Mouse (Mus musculus): ENCODE measurements around the gene Coa5.
A peak's percentile ranks its signal among the peaks of the same experiment; 100 is the strongest.

Gene Coa5

DNA sequence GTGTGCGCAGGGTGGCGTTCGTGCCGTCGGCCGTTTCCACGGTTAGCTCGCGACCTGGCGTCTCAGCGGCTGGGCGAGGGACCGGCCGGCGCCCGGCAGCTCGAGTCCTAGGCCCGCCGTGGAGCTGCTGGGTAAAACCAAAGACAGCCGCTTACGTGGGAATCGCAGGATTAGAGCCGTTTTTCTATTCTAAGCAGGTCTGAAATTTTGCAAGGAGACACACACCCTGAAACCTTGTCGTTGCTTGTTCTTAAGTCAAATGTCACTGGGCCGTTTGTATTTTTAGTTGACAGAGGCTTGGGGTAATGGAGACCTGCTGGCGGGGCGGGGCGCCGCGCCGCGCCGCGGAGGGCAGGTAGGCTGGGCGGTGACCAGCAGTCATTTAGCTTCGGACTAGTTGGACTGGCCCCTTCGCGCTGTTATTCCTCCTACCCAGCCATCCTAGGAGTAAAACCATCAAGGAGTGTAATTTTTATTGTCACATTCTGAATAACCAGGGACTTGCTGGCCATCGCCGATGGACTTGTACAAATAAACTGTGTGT lies 466 bp upstream of the Coa5 start:
- DNase-seq (ENCODE audit: extremely low spot score, low read depth, low spot score): no peak

DNA sequence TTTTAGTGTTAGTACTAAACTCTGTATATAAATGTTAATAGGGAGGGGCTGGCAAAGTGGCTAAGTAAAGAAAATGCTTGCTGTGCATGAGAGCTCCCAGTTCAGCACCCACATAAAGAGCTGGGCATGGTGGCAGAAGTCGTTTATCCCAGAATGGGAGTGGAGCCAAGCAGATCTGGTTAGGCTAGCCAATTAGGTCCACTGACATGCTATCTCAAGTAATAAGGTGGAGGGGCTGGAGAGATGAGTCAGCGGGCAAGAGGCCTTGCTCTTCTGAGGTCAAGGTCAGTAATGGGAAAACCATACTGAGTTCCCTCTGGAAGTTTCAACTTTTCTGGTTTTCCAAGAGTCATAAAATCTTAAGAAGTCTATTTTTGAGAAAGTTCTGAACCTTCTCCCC lies 992 bp downstream of the Coa5 start:
- no peak for DNase-seq (ENCODE audit: extremely low spot score, low read depth, low spot score)

DNA sequence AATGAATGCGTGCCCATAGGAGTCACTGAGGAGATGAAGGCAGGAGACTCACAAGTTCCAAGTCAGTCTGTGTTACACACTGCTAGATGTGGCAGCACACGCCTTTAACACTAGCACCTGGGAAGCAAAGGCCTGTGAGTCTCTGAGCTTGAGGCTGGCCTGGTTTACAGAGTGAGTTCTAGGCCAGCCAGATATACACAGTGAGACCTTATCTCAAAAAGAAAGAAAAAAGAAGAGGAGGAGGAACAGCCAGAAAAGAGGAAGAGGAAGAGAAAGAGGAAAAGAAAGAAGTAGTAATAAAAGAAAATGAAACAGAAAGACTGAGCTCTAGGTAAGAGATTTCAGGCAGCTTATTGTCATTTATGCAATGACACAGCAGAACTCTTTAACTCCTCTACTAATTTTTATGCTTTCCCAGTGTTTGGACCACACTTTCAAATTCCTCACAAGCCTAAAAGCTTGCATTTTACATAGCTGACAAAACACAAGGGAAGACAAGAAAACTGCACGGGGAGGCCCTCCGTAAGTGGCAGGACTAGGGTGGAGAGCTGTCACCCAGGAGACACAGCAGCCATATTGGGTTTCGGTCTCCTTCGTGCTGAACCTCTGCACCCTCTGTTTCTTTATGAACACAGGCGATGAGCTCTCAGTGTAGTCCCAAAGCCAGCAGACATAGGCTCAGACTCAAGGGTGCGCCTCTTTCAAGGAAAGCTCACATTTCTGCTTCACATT lies 2.6 kb downstream of the Coa5 start:
- DNase-seq (ENCODE audit: extremely low spot score, low read depth, low spot score): no peak

DNA sequence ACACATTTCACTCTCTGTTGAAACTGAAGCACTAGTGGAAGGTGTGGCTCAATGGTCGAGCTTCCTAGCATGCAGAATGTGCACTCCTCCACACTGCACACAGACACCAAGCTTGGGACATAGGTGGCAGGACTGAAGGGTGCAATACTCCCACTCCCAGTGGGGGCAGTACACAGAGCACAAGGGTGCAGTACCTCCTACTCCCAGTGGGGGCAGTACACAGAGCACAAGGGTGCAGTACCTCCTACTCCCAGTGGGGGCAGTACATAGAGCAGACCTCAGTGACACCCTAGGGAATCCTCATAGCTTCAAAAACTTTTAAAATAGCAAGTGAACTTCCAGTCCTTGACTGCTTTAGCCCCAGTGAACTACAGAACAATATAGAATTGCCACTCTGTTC lies 10.5 kb downstream of the Coa5 start:
- DNase-seq (ENCODE audit: extremely low spot score, low read depth, low spot score): no peak

DNA sequence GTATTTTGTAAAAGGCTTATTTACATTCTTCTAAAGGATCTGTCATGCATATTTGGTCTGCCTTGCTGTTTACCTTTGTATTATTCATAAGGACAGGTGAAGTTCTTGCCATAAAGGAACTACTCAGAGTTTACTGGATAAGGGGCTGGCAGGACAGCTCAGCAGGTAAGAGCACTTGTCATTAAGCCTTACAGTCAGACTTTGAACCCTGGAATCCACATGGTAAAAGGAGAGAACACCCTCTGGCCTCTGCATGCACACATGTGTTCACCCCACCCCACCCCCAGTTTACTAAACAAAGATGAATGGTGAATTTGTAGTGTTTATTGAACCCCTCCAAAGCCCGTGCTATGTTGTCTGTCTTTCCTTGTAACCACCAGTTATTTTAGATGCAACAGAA lies 14.5 kb downstream of the Coa5 start:
- no peak for DNase-seq (ENCODE audit: extremely low spot score, low read depth, low spot score)

DNA sequence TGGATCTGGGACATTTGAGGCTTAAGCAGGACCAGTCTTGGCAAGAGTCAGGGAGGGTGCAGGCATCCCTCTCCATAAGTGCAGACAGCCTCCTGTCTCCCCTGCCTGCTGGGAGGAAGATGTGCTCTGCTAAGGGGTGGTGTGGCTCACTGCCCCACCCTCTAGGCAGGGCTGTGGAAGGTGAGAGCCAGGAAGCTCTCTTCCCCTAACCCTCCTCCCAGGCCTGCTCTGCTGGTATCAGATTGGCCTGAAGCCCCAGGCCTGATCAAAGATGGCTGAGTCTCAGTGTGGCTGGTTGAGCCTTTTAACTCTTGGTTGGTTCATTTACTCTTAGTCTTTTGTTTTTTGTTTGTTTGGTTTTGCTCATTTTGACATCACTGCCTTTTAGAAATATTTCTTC lies 20.3 kb downstream of the Coa5 start:
- no peak for DNase-seq (ENCODE audit: extremely low spot score, low read depth, low spot score)

DNA sequence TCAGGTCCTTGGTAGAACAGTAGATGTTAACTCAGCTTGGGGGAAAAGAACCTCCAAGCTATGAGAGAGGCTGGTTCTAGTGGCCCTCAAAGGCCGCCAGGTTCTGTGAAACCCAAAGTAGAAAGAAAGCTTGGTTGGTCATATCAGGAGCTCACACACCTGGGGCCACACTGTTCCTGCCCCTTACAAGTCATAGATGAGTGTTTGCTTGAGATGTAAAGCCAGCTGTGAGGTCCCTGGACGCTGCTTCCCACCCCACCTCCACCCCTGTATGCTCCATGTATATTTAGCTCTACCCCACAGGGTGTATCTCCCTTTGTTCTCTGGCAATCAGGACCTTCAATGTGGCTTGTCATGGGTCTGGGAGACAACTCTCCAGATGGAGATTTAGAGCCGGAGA lies 21.2 kb downstream of the Coa5 start:
- no peak for DNase-seq (ENCODE audit: extremely low spot score, low read depth, low spot score)

DNA sequence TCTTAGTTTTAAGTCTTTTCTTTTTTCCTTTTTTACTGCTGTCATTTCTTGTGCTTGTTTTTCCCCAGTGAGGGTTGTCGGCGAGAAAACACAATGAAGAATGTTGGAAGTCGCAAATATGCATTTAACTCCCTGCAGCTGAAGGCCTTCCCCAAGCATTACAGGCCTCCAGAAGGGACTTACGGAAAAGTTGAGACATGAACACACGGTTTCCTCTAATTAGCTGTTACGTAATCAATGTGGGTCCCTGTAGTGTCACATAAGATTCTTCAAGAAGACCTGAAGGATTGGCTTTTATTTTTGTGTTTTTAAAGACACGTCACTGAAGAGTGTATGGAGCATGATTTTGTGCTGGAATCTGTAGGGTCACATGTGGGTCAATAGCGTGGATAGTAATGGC lies 21.8 kb downstream of the Coa5 start:
- DNase-seq (ENCODE audit: extremely low spot score, low read depth, low spot score): no peak

DNA sequence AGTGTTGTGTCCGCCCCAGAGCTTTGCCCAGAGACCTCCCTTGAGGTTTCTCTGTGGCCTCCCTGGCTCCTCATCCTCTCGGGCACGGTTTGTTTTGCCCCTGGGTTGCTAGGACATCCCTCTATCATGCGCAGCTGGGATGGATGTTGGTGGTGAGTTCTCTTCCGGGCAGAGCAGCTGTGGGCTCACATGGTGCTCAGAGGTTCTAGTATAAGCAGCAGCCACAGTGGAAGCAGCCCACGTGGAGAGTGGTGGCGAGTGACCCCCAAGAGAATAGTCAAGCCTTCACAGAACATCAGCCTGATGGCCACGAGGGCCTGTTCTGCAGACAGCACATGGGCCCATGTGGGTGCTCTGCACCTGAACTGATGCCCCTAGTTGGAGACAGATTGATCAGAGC lies 22.7 kb downstream of the Coa5 start:
- no peak for DNase-seq (ENCODE audit: extremely low spot score, low read depth, low spot score)

DNA sequence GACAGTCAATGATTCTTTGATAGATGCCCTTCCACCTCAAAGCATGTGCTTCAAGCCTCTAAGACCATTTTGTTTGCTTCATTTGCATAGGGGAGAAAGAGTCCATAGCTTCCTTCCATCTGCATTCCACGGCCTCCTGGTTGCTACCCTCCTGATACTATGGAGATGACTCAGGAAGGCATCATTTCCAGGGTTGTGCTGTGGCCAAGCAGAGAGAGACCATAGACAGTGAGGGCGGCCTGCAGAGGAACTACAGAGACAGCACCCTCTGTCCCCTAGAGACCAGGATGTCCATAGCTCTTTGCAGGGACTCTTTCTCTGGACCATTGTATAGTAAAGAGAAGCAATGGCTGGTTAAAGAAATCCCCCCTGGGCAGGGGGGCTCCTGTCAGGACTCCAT lies 24.8 kb downstream of the Coa5 start:
- DNase-seq (ENCODE audit: extremely low spot score, low read depth, low spot score): no peak

DNA sequence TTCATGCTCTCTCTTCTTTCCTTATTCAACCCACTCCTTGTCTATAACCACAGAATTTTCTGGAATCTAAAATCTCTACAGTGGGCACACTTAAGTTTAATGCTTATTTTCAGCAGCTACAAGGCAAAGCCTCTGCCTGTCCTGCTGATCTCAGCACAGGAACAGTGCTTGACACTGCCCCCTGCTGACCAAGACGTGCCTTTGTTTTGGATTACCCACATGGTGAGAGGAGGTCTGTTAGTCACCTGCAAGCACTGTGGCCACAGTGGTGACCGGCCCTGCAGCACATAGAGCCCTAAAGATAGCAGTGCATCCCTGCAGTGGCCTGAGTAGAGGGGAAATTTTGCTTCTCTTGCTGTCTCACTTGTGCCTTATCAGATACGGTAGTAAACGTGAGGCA lies 28.2 kb downstream of the Coa5 start:
- DNase-seq (ENCODE audit: extremely low spot score, low read depth, low spot score): no peak

DNA sequence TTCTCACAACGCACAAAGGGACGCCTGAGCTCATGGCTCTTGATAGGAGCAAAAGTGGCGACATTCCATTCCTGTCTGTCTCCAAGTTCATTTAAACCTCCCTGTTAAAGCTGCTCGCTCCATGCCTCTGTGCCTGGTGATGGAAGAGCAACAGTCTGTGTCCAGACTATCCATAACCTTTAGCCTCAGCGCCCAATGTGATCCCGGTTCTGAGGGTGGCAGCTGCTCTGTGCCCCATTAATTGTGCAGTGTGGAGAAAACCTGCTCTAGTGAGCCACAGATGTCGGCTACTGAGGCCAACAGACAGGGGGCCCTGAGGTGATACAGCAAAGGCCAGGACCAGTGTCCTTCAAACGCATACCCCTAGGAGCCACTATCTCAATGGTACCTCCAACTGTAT lies 30.2 kb downstream of the Coa5 start:
- no peak for DNase-seq (ENCODE audit: extremely low spot score, low read depth, low spot score)

DNA sequence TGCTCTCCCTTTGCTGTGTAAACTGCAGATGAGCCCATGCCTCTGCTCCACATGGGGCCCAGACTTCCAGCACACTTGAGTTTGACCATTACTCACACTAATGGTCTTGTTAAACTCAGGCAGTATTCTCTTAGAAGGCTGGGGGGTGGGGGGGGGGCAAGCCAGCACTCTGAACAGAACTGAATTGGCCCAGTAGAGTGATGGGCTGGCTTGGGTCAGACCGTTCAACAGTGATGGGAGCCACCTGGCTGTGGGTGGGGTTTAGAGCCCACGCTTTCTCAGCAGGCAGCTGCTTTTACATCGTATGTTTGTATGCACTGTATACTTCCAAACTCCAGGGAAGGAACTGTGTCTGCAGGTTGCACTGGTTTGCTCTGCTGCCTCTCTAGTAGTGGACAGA lies 30.9 kb downstream of the Coa5 start:
- DNase-seq (ENCODE audit: extremely low spot score, low read depth, low spot score): no peak

DNA sequence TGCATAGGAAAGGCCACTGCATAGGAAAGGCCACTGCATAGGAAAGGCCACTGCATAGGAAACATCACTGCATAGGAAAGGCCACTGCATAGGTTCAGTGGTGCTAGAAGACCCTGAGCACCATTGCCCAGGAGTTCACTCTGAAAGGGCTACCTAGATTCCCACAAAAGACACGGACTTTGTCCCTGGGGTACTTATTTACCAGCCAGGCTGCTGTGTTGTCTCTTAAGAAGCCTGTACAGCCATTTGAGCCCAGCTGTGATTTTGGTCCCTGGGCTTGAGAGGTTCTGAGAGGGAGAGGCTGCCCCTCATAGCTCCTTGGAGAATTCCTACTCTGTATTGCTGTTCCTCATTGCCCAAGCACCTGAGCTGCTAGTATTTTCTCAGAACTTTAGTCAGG lies 33.4 kb downstream of the Coa5 start:
- no peak for DNase-seq (ENCODE audit: extremely low spot score, low read depth, low spot score)

DNA sequence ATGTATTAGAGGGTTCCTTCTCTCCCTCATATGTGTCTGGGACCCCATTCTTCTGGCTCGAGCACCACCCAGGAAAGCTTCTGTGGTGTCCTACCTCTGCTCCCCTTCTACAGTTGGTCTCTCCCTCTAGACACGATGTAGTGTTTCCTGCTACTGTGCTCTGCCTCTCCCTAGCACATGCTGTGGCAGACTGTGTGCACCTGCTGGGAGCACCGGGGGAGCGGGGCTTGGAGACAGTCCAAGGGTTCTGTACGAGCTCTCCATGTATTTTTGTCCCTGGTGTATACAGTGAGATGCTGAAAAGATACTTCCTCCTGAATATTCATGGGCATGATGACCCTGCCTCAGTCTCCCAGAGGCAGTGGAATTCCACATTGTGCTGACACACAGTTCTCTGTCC lies 36.7 kb downstream of the Coa5 start:
- DNase-seq (ENCODE audit: extremely low spot score, low read depth, low spot score): no peak

DNA sequence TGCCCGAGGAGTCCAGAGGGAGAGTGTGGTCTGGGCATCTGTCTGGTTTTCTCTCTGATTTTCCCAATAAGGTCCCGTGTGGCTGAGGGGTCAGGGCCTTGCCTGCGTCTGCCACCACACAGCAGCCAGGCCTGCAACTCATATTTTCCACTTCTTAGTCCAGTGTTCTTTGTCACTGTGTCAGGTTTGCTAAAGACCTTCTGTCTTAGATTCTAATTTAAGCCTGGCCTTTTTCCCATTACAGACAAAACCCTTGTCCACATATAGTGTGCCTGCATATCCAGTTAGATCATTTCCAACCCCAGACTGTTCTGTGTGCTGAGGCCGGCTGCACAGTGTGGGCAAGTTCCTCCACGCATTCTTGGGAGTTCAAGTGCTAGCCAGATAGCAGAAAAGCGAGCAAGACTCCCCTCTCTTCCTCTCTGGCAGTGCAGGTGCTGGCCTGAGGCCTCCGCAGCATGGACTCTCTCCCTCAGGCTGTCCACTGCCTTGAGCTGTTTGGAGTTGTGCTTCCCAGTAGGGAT lies 43.4 kb downstream of the Coa5 start:
- no peak for DNase-seq (ENCODE audit: extremely low spot score, low read depth, low spot score)

DNA sequence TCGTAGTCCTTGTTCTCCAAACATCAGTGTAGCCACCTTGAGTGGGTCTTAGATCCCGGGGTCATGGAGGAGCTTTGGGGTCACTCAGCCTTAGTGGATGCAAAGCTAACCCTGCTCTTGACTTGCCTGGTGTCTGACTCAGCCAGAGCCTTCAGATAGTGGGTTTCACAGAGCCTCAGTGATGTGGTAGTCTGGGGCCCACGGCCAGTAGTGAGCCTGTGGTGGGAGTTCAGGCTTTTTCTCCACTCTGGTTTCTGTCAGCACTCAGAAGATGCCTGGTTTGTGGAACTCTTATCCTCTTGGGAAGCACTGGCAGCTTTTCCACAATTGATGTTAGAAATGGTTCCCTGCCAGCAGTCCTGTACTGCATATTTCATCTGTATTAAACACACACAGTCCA lies 45.6 kb downstream of the Coa5 start:
- DNase-seq (ENCODE audit: extremely low spot score, low read depth, low spot score): no peak

DNA sequence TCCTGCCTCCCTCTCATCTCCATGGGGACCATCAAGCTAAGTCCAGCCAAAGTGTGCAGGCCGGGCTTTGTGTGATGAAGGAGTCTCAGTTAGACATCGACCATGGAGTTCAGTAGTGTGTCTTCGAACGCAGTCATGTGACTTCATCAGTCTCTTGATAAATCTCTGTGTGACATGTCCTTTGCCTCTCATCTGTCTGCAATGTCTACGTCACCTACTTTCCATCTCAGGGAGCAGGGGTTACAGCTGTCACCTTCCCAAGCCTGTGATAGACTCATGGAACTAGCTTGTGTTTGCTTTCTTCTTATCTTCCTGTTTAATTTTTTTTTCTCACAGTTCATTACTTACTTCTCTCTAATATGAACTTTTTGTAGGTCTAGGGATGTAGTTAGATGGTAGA lies 49.0 kb downstream of the Coa5 start:
- DNase-seq (ENCODE audit: extremely low spot score, low read depth, low spot score): no peak

DNA sequence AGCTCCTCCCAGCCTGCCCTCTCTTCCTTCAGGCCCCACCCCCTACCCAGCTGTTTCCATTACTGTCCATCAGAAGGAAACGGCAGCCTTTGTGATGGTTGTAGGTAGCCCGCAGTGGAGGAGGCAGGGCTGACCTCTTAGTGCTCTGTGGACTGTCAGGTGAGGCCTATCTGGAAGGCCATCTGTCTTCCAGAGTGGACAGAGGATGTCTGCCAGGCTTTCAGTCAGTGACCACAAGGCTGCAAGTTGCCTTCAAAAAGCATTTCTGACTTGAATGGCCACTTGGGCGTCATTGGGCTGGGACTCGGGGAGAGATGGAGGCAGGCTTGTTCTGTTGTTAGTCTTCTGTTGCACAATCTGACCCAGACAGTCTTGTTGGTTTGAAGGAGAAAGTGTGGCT lies 50.4 kb downstream of the Coa5 start:
- DNase-seq (ENCODE audit: extremely low spot score, low read depth, low spot score): no peak

DNA sequence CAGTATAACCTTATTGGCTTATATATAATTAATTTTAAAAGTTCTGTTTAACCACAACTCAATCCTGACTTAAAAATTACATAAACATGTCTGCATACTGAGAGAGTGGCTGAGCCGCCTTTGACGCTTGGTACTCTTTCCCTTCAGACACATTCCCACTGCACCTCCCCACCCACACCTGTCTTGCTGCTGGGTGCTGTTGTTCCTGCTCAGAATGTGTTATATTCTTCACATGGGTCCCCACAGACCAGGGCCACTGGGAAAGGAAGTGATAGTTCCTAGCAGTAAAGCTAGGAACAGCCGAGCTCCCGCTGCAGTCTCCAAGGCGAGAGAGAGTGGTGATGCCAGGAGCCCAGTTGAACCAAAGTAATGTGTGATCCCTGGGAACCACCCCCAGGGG lies 51.8 kb downstream of the Coa5 start:
- no peak for DNase-seq (ENCODE audit: extremely low spot score, low read depth, low spot score)

DNA sequence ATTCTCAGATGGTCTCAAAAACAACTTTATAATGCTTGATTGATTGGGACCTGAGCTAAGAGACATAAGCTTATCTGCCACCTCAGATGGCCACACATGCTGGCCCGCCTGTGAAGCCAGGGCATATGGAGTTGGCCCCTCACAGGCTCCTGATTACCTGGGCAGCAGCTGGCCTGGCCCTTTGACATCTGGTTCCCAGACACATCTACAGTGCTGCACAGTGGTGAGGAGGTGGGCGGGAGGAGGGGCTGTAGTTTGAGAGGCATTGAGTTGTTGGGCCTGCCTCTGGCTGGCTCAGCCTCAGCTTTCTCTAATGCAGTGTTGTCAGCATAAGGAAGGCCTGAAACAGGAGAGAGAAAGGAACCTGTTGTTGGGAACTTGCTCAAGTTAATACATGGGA lies 53.2 kb downstream of the Coa5 start:
- DNase-seq (ENCODE audit: extremely low spot score, low read depth, low spot score): peak; percentile 6

DNA sequence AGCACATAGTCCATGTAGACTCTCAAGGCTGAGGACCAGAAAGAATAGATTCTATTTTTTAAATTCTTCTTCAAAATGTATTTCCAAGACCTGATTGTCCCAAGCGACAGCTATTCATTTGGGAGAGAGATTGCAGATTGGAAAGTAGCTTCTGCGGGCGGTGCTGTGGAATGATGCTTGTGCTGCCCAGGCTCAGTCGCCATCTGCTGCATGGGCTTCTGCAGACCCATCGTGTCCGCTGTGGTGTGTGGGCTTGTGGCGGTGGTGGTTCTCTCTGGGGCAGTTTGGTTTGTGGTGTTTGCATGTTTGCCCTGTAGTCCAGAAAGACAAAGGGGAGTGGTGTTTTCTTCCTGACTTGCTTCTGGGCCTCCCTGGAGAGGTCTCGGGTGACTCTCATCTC lies 53.7 kb downstream of the Coa5 start:
- no peak for DNase-seq (ENCODE audit: extremely low spot score, low read depth, low spot score)

DNA sequence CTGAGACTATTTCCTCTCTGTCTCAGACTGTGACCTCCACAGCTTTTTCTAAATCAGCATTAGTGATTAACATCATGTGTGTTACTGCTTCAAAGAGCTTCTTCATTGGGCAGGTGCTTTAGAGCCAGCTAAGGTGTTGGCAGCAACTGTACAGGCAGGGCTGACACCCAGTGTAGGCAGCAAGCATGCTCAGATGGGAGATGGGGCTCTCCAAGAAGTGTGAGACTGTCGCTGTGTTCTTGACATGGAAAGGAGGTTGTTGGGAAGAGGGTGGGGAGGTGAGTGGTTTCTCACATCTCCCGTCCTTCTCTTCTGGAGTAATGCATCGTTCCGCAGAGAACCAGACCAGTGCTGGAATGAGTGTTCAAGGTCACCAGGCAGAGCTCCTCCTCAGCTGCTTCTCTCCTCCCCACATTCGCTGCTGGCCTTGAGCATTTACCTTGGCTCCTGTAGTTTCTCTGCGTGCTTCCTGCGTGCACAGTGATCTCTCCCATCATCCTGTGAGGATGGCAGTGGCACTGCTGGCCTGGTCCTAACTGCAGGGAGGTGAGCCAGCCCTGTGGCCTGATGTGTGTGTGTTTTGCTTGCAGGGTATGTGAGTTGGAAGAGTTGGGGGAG lies 61.0 kb downstream of the Coa5 start:
- no peak for DNase-seq (ENCODE audit: extremely low spot score, low read depth, low spot score)
